In the genomic region with DNA sequence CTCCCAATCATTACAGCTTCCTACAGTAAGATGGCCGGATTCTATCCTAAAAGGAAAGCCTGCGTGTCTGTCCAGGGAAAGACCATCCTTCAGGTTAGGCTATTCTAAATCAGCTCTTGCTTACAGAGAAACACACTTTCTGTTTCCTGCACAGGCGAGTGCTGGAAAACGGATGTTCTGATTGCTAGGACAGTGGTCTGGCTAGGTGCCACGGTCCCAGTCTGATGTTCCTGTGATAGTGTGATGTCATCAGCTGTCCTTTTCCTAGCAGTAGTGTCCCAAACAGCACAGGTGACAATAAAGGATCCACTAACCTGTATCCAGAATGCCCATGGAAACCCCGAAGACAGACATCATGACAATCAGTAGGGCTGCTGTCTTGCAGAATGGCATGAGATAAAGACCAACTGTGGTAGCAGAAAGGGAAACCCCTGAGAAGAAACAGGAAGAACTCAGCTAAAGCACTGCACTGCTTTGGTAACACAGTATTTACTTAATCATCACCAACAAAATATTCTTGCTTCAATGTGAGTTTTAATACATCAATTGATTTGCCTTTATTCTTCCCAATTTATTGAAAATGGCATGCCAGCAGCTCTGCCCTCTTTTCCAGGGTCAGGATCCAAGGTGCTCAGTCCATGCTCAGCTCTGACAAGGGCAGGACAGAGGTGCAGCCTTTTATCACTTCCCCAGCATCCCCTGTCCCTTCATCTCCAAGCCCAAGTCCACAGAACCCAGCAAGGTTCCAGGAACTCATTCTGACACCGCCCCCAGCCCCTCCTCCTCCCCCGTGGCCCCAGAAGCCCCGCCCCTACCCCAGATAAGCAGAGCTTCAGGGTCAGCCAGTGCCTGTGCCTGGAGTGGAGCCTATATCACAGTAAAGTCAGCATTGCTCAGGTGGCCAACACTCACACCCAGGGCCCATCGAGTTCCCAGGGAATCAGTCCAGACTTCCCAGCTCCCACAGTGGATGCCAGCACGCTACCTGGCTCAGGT, we compare ENCODE assay signal across 16 mouse cellular contexts. TPM values are rescaled to one million over a fixed set of nuclear protein-coding genes. Genes with fewer than 3 reads are reported as not detected.
A peak's percentile ranks its signal among the peaks of the same experiment; 100 is the strongest.
DNase-seq lines count a peak whose midpoint lies in the region; ATAC-seq and TF ChIP-seq lines count a peak whose summit lies in the region.
"Had no signal": no experiment of that assay in that cellular context is flagged by ENCODE, and none has a peak within 500 bp of the region (broad histone marks: within the 10 kb centered on the region; RNA-seq: fewer than 3 reads in every experiment).

No protein-coding gene starts in this region.

- ATAC-seq in heart, embryonic 11.5 days (replicated peaks; ENCODE audit: insufficient number of reproducible peaks, low FRiP score, low TSS enrichment): 0 out of 2 replicates have a peak, but pooled peaks have one; percentile 50
- peak; percentile 76 for ATAC-seq in liver, embryonic 13.5 days (ENCODE audit: low read depth)
- ATAC-seq: activated CD4-positive, CD25-positive, alpha-beta regulatory T cell, adult 4 months had no signal

- WGBS in heart, embryonic 11.5 days (ENCODE audit: insufficient replicate concordance): 65% methylated on average over 11 of the region's 11 CpGs
- whole genome bisulfite sequencing in heart, adult 2 months: 48% methylated on average over 11 of the region's 11 CpGs
- WGBS in liver, embryonic 13.5 days (ENCODE audit: insufficient replicate concordance): 46% methylated on average over 11 of the region's 11 CpGs

- H3K27ac ChIP-seq in heart, embryonic 11.5 days (ENCODE audit: low read depth, low read length): no peak overlapping the region
- H3K27ac ChIP-seq in heart, adult 2 months: no peak overlapping the region
- H3K27ac ChIP-seq in liver, embryonic 13.5 days: 0 out of 2 replicates have a peak overlapping the region, but pooled peaks have one; percentile 25
- H3K27ac ChIP-seq: forebrain, embryonic 12.5 days; hindbrain, embryonic 14.5 days had no signal

- H3K36me3 ChIP-seq in heart, embryonic 11.5 days (ENCODE audit: control insufficient read depth, insufficient read depth, low read length): no peaks in the 10 kb centered on the region
- H3K36me3 ChIP-seq in heart, adult 2 months (ENCODE audit: control insufficient read depth, insufficient read depth, low read length): no peaks in the 10 kb centered on the region
- no peaks in the 10 kb centered on the region for H3K36me3 ChIP-seq in liver, embryonic 13.5 days
- H3K36me3 ChIP-seq: forebrain, embryonic 12.5 days had no signal

- peaks cover 5% of the 10 kb centered on the region; the same call in 1 of the 2 replicates for H3K4me1 ChIP-seq in heart, embryonic 11.5 days (ENCODE audit: control insufficient read depth, insufficient read depth, low read length)
- H3K4me1 ChIP-seq in heart, adult 2 months (ENCODE audit: control insufficient read depth, insufficient read depth, low read length): no peaks in the 10 kb centered on the region
- H3K4me1 ChIP-seq in liver, embryonic 13.5 days (replicated peaks): peaks cover 37% of the 10 kb centered on the region

- no peaks in the 10 kb centered on the region for H3K79me2 ChIP-seq in heart, adult 2 months (replicated peaks; ENCODE audit: control insufficient read depth, insufficient read depth, low read length)

- no peak overlapping the region; the same call in 1 of the 2 replicates for H3K4me2 ChIP-seq in heart, embryonic 11.5 days
- H3K4me2 ChIP-seq in liver, embryonic 13.5 days: peak overlapping the region; percentile 31
- H3K4me2 ChIP-seq: forebrain, embryonic 12.5 days; hindbrain, embryonic 14.5 days had no signal

- no peak for TF ChIP-seq CTCF in heart, adult 2 months (IDR thresholded peaks at IDR 0.05)

- no peak overlapping the region for H3K4me3 ChIP-seq in heart, embryonic 11.5 days (ENCODE audit: low read depth, low read length)
- H3K4me3 ChIP-seq in heart, adult 2 months: no peak overlapping the region
- H3K4me3 ChIP-seq in liver, embryonic 13.5 days (replicated peaks): no peak overlapping the region
- H3K4me3 ChIP-seq: forebrain, embryonic 12.5 days had no signal

- no peaks in the 10 kb centered on the region for H3K9me3 ChIP-seq in heart, embryonic 11.5 days (replicated peaks; ENCODE audit: control insufficient read depth, low read length)
- no peaks in the 10 kb centered on the region for H3K9me3 ChIP-seq in liver, embryonic 13.5 days (replicated peaks)
- H3K9me3 ChIP-seq: forebrain, embryonic 12.5 days had no signal

- intact Hi-C loops in heart, adult 2 months (cut with DNase I): no loop called here
- intact Hi-C loops in left cerebral cortex, postnatal 36 days (cut with DNase I): no loop called here

- no peak for TF ChIP-seq POLR2A in heart, adult 2 months (IDR thresholded peaks at IDR 0.05; ENCODE audit: insufficient read depth, low read depth, low read length)

- no peaks in the 10 kb centered on the region for H3K27me3 ChIP-seq in heart, embryonic 11.5 days (ENCODE audit: control insufficient read depth, insufficient read depth, low read length)
- no peaks in the 10 kb centered on the region for H3K27me3 ChIP-seq in heart, adult 2 months (ENCODE audit: control insufficient read depth, insufficient read depth, low read length)
- no peaks in the 10 kb centered on the region for H3K27me3 ChIP-seq in liver, embryonic 13.5 days
- H3K27me3 ChIP-seq: forebrain, embryonic 12.5 days had no signal

- DNase-seq in heart, adult 2 months: no peak
- DNase-seq in A20 (ENCODE audit: low read depth, low spot score) (peak; percentile 10), ZHBTc4 (ENCODE audit: low read depth, low spot score) (peak; percentile 24)
- DNase-seq in liver, embryonic 13.5 days: peak; percentile 59
- no peak for DNase-seq in left cerebral cortex, postnatal 36 days (ENCODE audit: low spot score in 2 of 2)
- no peak for DNase-seq in left cerebral cortex, adult 18-20 months (ENCODE audit: low spot score in 2 of 2)
- DNase-seq in layer of hippocampus, adult 9-11 months: no peak
- DNase-seq: cerebellum, adult 8-10 months; gastrocnemius, postnatal 10 days had no signal

- H3K9ac ChIP-seq in heart, embryonic 11.5 days (ENCODE audit: low read depth, low read length): no peak overlapping the region
- no peak overlapping the region for H3K9ac ChIP-seq in heart, adult 2 months (ENCODE audit: low read depth, low read length)
- H3K9ac ChIP-seq in liver, embryonic 13.5 days: no peak overlapping the region
- H3K9ac ChIP-seq: forebrain, embryonic 12.5 days; hindbrain, embryonic 14.5 days had no signal

- TF ChIP-seq EP300 in heart, adult 2 months (IDR thresholded peaks at IDR 0.05; ENCODE audit: insufficient read depth, low read depth, low read length): no peak

RNA-seq across cellular contexts. Expression of a gene that starts 5.0 kb away (rescaled TPM):
- 4.3 and 5.5 TPM in 2 replicates for polyA plus RNA-seq in heart, embryonic 11.5 days (2014; fragmentation: Nextera tagmentation; extraction: Ambion mirVana)
- 1 to 10 TPM; 3.5 to 3.7 TPM for total RNA-seq in heart, adult 2 months (2021)
- polyA plus RNA-seq in heart, adult 2 months (2012; rRNA removed): 3.1 and 4.9 TPM in 2 replicates
- polyA plus RNA-seq in liver, embryonic 13.5 days (2015; fragmentation: Nextera tagmentation; extraction: Ambion mirVana): 1.3 and 1.6 TPM in 2 replicates
- 1 to 10 TPM; 8.1 to 9.0 TPM for total RNA-seq in left cerebral cortex, postnatal 36 days (2021)
- total RNA-seq in left cerebral cortex, adult 18-20 months (2021): 1 to 10 TPM; 7.2 to 7.4 TPM

RNA-seq across cellular contexts. Expression of a gene that starts 32.7 kb away (rescaled TPM):
- polyA plus RNA-seq in heart, embryonic 11.5 days (2014; fragmentation: Nextera tagmentation; extraction: Ambion mirVana): not detected in 2 replicates
- total RNA-seq in heart, adult 2 months (2021): under 1 TPM; 0.21 to 0.30 TPM
- 0.09 TPM in 1 of 2 replicates, not detected in the other for polyA plus RNA-seq in heart, adult 2 months (2012; rRNA removed)
- polyA plus RNA-seq in liver, embryonic 13.5 days (2015; fragmentation: Nextera tagmentation; extraction: Ambion mirVana): not detected in 2 replicates
- under 1 TPM; 0.18 to 0.47 TPM for total RNA-seq in left cerebral cortex, postnatal 36 days (2021)
- total RNA-seq in left cerebral cortex, adult 18-20 months (2021): under 1 TPM; 0.16 to 0.42 TPM
- polyA plus RNA-seq: activated CD4-positive, CD25-positive, alpha-beta regulatory T cell, adult 4 months; embryonic facial prominence, embryonic 11.5 days; forebrain, embryonic 12.5 days; hindbrain, embryonic 14.5 days; limb, embryonic 11.5 days; spleen, adult 2 months had no signal

Comparison
In these comparisons a context has a peak if more than half of its experiments do, and no peak if none do; other contexts are left out.
1. DNase-seq: peak in A20 (single experiment), ZHBTc4 (single experiment) and liver, embryonic 13.5 days (single experiment); none in heart, adult 2 months (0 of 2), left cerebral cortex, postnatal 36 days (0 of 2), left cerebral cortex, adult 18-20 months (0 of 2) and layer of hippocampus, adult 9-11 months (single experiment).